Mouse (Mus musculus) CH12.LX (cell line): ENCODE measurements around the gene Rbfox1. TPM values are rescaled to one million over a fixed set of nuclear protein-coding genes. Genes with fewer than 3 reads are reported as not detected.

Experiments
- DNase-seq: peaks from one replicate; pipeline ENCODE4 v3.0.0-alpha.2; 2013; ENCODE audit errors: extremely low read depth
- H3K27ac ChIP-seq: 2 replicates; pipeline ENCODE4 v1.5.1; 2012; ENCODE audit warnings: low read depth, mild to moderate bottlenecking, control low read depth, moderate library complexity; ENCODE audit not compliant: insufficient read depth
- H3K27me3 ChIP-seq: replicated peaks from 2 replicates; pipeline ENCODE3; 2012; ENCODE audit warnings: inconsistent platforms
- H3K36me3 ChIP-seq, 2 experiments: replicated peaks in 1 of 2; 2 replicates each; pipeline versions ENCODE3 to v1.6.1; 2012; ENCODE audit warnings: inconsistent platforms in 1 of 2, low read length in 1 of 2, mild to moderate bottlenecking in 1 of 2, mixed read lengths in 1 of 2, moderate library complexity in 1 of 2; ENCODE audit not compliant: control insufficient read depth in 1 of 2, insufficient read depth in 1 of 2
- H3K4me1 ChIP-seq, 2 experiments: 2 replicates each; pipeline ENCODE4 v1.6.1; 2012; ENCODE audit warnings: inconsistent platforms in 1 of 2, moderate library complexity in 1 of 2; ENCODE audit not compliant: insufficient read depth in 2 of 2, control insufficient read depth in 1 of 2
- H3K4me2 ChIP-seq: 2 replicates; pipeline ENCODE4 v1.6.1; 2012; ENCODE audit warnings: low read depth, mild to moderate bottlenecking, control low read depth; ENCODE audit not compliant: poor library complexity, insufficient read depth, severe bottlenecking
- H3K4me3 ChIP-seq, 3 experiments: fragments of 150-350 bp in 1 of 3; sonication (generic) in 1 of 3; replicated peaks in 1 of 3; 2 replicates each; pipeline versions ENCODE3 to v1.5.1; 2011 to 2012; ENCODE audit warnings: low read depth in 2 of 3, low read length in 2 of 3, mild to moderate bottlenecking in 2 of 3, moderate library complexity in 2 of 3, control low read depth in 1 of 3, improper control_type of control experiment in 1 of 3, inconsistent platforms in 1 of 3, mixed read lengths in 1 of 3; ENCODE audit not compliant: poor library complexity in 1 of 3
- H3K79me2 ChIP-seq: replicated peaks from 2 replicates; pipeline ENCODE4 v1.6.1; 2012; ENCODE audit warnings: mild to moderate bottlenecking, moderate library complexity; ENCODE audit not compliant: control insufficient read depth, poor library complexity, insufficient read depth, severe bottlenecking; ENCODE audit errors: extremely low read depth
- H3K9ac ChIP-seq: 2 replicates; pipeline ENCODE4 v1.6.1; 2012; ENCODE audit warnings: low read depth, mild to moderate bottlenecking, control low read depth, moderate library complexity; ENCODE audit not compliant: insufficient read depth
- H3K9me3 ChIP-seq: replicated peaks from 2 replicates; pipeline ENCODE3; 2012; ENCODE audit warnings: low read length, inconsistent platforms, mixed read lengths
- CHD2 ChIP-seq: IDR thresholded peaks from 2 replicates; pipeline ENCODE4 v1.6.1; 2011; ENCODE audit warnings: low read length, improper control_type of control experiment
- CTCF ChIP-seq, 2 experiments: IDR thresholded peaks in 1 of 2; conservative IDR thresholded peaks in 1 of 2; 2 replicates each; pipeline ENCODE4 v1.5.1; 2011 to 2012; ENCODE audit warnings: low read depth in 2 of 2, low read length in 2 of 2, improper control_type of control experiment in 1 of 2, inconsistent platforms in 1 of 2, mild to moderate bottlenecking in 1 of 2, moderate library complexity in 1 of 2
- EP300 ChIP-seq: IDR thresholded peaks from 2 replicates; pipeline ENCODE4 v1.6.1; 2011; ENCODE audit warnings: low read length, improper control_type of control experiment
- GABPA ChIP-seq: IDR thresholded peaks from 2 replicates; pipeline ENCODE4 v1.6.1; 2012; ENCODE audit warnings: low read depth, low read length, improper control_type of control experiment, inconsistent platforms; ENCODE audit not compliant: insufficient replicate concordance
- HCFC1 ChIP-seq: IDR thresholded peaks from 2 replicates; pipeline ENCODE4 v1.6.1; 2012; ENCODE audit warnings: low read depth, mild to moderate bottlenecking, inconsistent platforms, low read length, improper control_type of control experiment
- IRF4 ChIP-seq: IDR thresholded peaks from 2 replicates; pipeline ENCODE4 v1.6.1; 2014; ENCODE audit warnings: low read depth, mild to moderate bottlenecking, inconsistent platforms, low read length, improper control_type of control experiment
- JUN ChIP-seq: IDR thresholded peaks from 2 replicates; pipeline ENCODE4 v1.6.1; 2011; ENCODE audit warnings: low read depth, mild to moderate bottlenecking, low read length, improper control_type of control experiment, moderate library complexity; ENCODE audit not compliant: insufficient read depth
- MAFK ChIP-seq: IDR thresholded peaks from 2 replicates; pipeline ENCODE4 v1.6.1; 2011; ENCODE audit warnings: low read length, improper control_type of control experiment; ENCODE audit not compliant: insufficient replicate concordance
- MAX ChIP-seq: IDR thresholded peaks from 2 replicates; pipeline ENCODE4 v1.6.1; 2011; ENCODE audit warnings: low read length, improper control_type of control experiment
- MAZ ChIP-seq: IDR thresholded peaks from 2 replicates; pipeline ENCODE4 v1.6.1; 2012; ENCODE audit warnings: low read depth, mild to moderate bottlenecking, inconsistent platforms, low read length, improper control_type of control experiment, moderate library complexity
- MEF2A ChIP-seq: IDR thresholded peaks from 2 replicates; pipeline ENCODE4 v1.6.1; 2014; ENCODE audit warnings: low read depth, mild to moderate bottlenecking, inconsistent platforms, low read length, improper control_type of control experiment, borderline replicate concordance
- NRF1 ChIP-seq: IDR thresholded peaks from 2 replicates; pipeline ENCODE4 v1.6.1; 2014; ENCODE audit warnings: low read depth, mild to moderate bottlenecking, inconsistent platforms, low read length, improper control_type of control experiment, moderate library complexity
- PAX5 ChIP-seq: IDR thresholded peaks from 2 replicates; pipeline ENCODE4 v1.6.1; 2012; ENCODE audit warnings: low read length, inconsistent platforms, mixed read lengths
- RAD21 ChIP-seq: IDR thresholded peaks from 2 replicates; pipeline ENCODE4 v1.6.1; 2011; ENCODE audit warnings: low read depth, mild to moderate bottlenecking, low read length, improper control_type of control experiment, moderate library complexity
- RCOR1 ChIP-seq: conservative IDR thresholded peaks from 2 replicates; pipeline ENCODE4 v1.6.1; 2012; ENCODE audit warnings: low read depth, mild to moderate bottlenecking, inconsistent platforms, low read length, improper control_type of control experiment
- SMC3 ChIP-seq: IDR thresholded peaks from 2 replicates; pipeline ENCODE4 v1.6.1; 2011; ENCODE audit warnings: low read depth, low read length, improper control_type of control experiment
- TCF12 ChIP-seq: IDR thresholded peaks from 2 replicates; pipeline ENCODE4 v1.6.1; 2014; ENCODE audit warnings: low read depth, mild to moderate bottlenecking, inconsistent platforms, low read length, improper control_type of control experiment
- UBTF ChIP-seq: IDR thresholded peaks from 2 replicates; pipeline ENCODE4 v1.6.1; 2012; ENCODE audit warnings: low read depth, mild to moderate bottlenecking, inconsistent platforms, low read length, improper control_type of control experiment, moderate library complexity
- USF2 ChIP-seq: conservative IDR thresholded peaks from 2 replicates; pipeline ENCODE4 v1.6.1; 2011; ENCODE audit warnings: low read depth, low read length, improper control_type of control experiment
- ZC3H11A ChIP-seq: IDR thresholded peaks from 2 replicates; pipeline ENCODE4 v1.6.1; 2012; ENCODE audit warnings: low read depth, mild to moderate bottlenecking, inconsistent platforms, low read length, improper control_type of control experiment
- ZKSCAN1 ChIP-seq: IDR thresholded peaks from 2 replicates; pipeline ENCODE4 v1.6.1; 2012; ENCODE audit warnings: low read depth, inconsistent platforms, low read length, improper control_type of control experiment, borderline replicate concordance
- ZMIZ1 ChIP-seq: IDR thresholded peaks from 2 replicates; pipeline ENCODE4 v1.6.1; 2012; ENCODE audit warnings: low read depth, mild to moderate bottlenecking, inconsistent platforms, low read length, improper control_type of control experiment
- dilution Hi-C: fragments of 300-500 bp; cut with MboI; formaldehyde crosslinking; loops from 2 replicates; pipeline ENCODE4 v1.14.3; 2020; ENCODE audit warnings: low sequenced_read_pairs; ENCODE audit not compliant: extremely low pct_unique_long_range_greater_than_20kb, extremely low pct_ligation_motif_present
- in situ Hi-C: fragments of 300-500 bp; cut with MboI; formaldehyde crosslinking; loops from 3 replicates; pipeline ENCODE4 v1.14.3; 2019; ENCODE audit warnings: low sequenced_read_pairs, low pct_ligation_motif_present, low pct_unique_long_range_greater_than_20kb, mixed read lengths
- polyA plus RNA-seq: library from polyadenylated mRNA; unstranded; fragments of >175 nt; gene quantifications from 2 replicates; pipeline ENCODE4 v1.2.1, GENCODE M21; 2012; ENCODE audit warnings: low read depth; ENCODE audit not compliant: insufficient read length
- total RNA-seq, 2 experiments: library from RNA; depleted of rRNA; stranded (reverse); fragments of 300-350 nt in 1 of 2; fragments of >200 nt in 1 of 2; gene quantifications; 2 replicates each; pipeline ENCODE4 v1.2.3; 2012 to 2014

The Rbfox1 gene
- total and polyA plus RNA-seq, 3 experiments = not detected

GRCm38 (mm10) chr16:6037009-6037408 is 151.9 kb downstream of the Rbfox1 start:
- no peaks in the 10 kb centered on the region for H3K79me2 ChIP-seq
- H3K36me3 ChIP-seq = no peaks in the 10 kb centered on the region
- no peak overlapping the region for H3K4me3 ChIP-seq
- no peak overlapping the region for H3K27ac ChIP-seq
- TF ChIP-seq GABPA = no peak
- no peak for TF ChIP-seq IRF4
- TF ChIP-seq MAZ = no peak
- TF ChIP-seq MAFK = no peak
- TF ChIP-seq UBTF = no peak
- no peak for TF ChIP-seq MEF2A
- TF ChIP-seq ZKSCAN1 = no peak
- TF ChIP-seq CTCF (conservative IDR thresholded peaks at IDR 0.05 in 1 of 2, IDR thresholded peaks at IDR 0.05 in 1 of 2; ENCODE audit: low read depth in 2 of 2, low read length in 2 of 2) = no peak
- TF ChIP-seq MAX = no peak
- TF ChIP-seq TCF12 = no peak
- no peak for TF ChIP-seq PAX5
- no peak for TF ChIP-seq NRF1
- peaks cover 2% of the 10 kb centered on the region for H3K27me3 ChIP-seq
- H3K9ac ChIP-seq = no peak overlapping the region
- dilution Hi-C loops (no loop called here), in situ Hi-C loops (no loop called here)
- DNase-seq = no peak
- no peaks in the 10 kb centered on the region for H3K4me1 ChIP-seq
- H3K4me2 ChIP-seq = no peak overlapping the region
- peaks cover 42% of the 10 kb centered on the region for H3K9me3 ChIP-seq

GRCm38 (mm10) chr16:6042766-6043165 is 157.6 kb downstream of the Rbfox1 start:
- H3K9me3 ChIP-seq = peaks cover 43% of the 10 kb centered on the region
- TF ChIP-seq SMC3 (no peak), ZMIZ1 (no peak), EP300 (no peak), MAFK (no peak), CHD2 (no peak), JUN (no peak), USF2 (no peak), HCFC1 (no peak), RCOR1 (no peak), GABPA (no peak), ZC3H11A (no peak), RAD21 (no peak), UBTF (no peak)
- TF ChIP-seq, all 38 proteins: peak for 0
- dilution Hi-C loops (no loop called here), in situ Hi-C loops (no loop called here)
- no peaks in the 10 kb centered on the region for H3K36me3 ChIP-seq
- no peaks in the 10 kb centered on the region for H3K79me2 ChIP-seq
- H3K4me3 ChIP-seq = no peak overlapping the region
- no peaks in the 10 kb centered on the region for H3K27me3 ChIP-seq
- no peak overlapping the region for H3K4me2 ChIP-seq
- DNase-seq = no peak
- no peak overlapping the region for H3K27ac ChIP-seq
- no peaks in the 10 kb centered on the region for H3K4me1 ChIP-seq
- H3K9ac ChIP-seq = no peak overlapping the region
